Mouse (Mus musculus) 3T3-L1 (cell line): Measurements from ENCODE around the gene Bend6.

Source experiments
- DNase-seq: peaks from one replicate; pipeline ENCODE4 v3.0.0-alpha.2; 2015; ENCODE audit warnings: low read depth, low spot score

The Bend6 gene

DNA sequence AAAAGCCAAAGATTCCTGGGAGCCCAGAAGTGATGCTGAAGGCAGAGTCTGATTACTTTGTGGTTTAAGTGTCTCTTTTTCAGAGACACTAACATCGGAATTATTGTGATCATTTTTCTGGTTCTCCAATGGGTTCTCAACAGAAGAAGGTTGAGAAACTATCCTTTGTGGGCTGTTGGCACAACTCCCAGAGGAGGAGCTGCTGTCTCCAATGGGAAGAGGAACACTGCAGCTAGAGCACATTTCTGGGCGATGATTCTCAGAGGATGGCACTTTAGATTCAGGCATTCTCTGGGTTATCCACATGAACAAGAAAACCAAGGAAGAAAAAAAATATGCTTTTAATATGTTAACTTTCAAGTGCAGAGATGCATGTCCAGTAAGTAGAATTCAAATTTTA, 104.3 kb downstream of the Bend6 start:
- no peak for DNase-seq
